Mouse (Mus musculus) small intestine, adult 2 months (tissue): ENCODE measurements around the gene Rab34.

Experiments
- CTCF ChIP-seq: fragments of 200-500 bp; IDR thresholded peaks from 2 replicates; pipeline ENCODE4 v1.5.1; 2012; ENCODE audit warnings: low read depth, mild to moderate bottlenecking, control low read depth, inconsistent platforms, low read length, moderate library complexity, mixed read lengths; ENCODE audit not compliant: insufficient replicate concordance, insufficient read length; ENCODE audit errors: extremely low read depth
- POLR2A ChIP-seq: fragments of 200-500 bp; IDR thresholded peaks from 2 replicates; pipeline ENCODE4 v1.6.1; 2012; ENCODE audit warnings: low read depth, mild to moderate bottlenecking, control low read depth, inconsistent platforms, low read length, moderate library complexity

- TF ChIP-seq CTCF (no peak), POLR2A (peak; percentile 88)
Measured at GRCm38 (mm10) chr11:78182961-78183844, 5.0 kb upstream of the Rab34 start, which contains the start of gene Rpl23a.
